Mouse (Mus musculus): ENCODE results near the gene Gm4792.

The Gm4792 gene

DNA sequence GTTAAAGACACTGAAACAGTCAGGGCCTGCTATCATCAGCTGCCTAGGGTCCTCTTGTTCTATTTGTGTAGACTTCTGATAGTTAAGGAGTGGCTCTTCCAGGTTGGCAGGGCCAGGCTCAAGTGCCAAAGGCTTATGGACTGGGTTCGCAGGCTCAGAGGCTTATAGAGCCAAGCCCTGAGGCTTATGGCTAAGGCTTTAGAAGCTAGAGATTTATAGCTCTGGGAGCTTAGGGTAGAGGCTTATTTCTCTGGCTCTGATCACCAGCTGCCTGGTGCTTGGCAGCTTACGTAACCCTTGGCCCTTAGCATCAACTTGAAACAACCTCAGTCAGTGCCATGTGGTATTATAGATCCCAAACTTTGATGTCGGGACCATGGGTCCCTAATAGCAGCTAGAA lies at the start of gene Gm4792:
Gene Gm4792 (minus strand): TSS at position 233 of the 400 bp plus-strand sequence.
- DNase-seq (ENCODE audit: low read depth, low spot score): no peak

DNA sequence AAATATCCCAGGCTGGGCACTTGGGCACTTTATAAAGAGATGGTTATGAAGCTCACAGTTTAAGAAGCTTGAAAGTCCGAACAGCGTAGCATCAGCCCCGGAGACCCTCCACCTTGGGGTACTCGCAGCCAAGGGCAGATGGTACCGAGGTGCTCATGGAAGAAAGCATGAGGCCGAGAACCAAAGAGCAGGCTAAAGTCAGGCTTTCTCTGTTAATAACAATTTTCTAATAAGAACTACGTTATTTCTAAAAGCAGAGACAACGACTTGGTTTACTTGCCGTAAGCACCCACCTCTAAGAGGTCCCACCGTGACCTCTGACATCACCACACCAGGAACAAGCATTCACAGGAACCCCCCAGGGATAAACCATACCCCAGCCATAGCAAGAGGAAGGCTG lies 49.5 kb upstream of the Gm4792 start:
- DNase-seq (ENCODE audit: low read depth, low spot score): no peak

DNA sequence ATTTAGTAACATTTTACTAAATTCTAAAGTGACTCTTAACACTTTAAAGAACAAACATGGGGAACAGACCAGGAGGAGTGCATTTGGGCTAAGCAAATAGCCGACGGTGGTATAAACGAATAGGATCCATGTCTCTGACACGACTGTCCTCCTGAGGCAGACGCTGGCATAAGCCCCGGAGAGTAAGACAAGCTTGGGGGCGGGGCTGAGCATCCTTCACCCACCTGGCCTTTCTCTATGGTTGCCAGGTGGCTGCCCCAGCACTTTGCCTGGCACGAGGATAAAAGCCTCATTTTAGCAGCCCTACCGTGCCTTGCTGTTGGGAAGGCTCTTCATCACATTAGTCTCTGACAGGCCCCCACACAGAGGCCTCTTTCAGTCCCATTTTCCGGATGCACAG lies 48.8 kb upstream of the Gm4792 start:
- DNase-seq (ENCODE audit: low read depth, low spot score): no peak

DNA sequence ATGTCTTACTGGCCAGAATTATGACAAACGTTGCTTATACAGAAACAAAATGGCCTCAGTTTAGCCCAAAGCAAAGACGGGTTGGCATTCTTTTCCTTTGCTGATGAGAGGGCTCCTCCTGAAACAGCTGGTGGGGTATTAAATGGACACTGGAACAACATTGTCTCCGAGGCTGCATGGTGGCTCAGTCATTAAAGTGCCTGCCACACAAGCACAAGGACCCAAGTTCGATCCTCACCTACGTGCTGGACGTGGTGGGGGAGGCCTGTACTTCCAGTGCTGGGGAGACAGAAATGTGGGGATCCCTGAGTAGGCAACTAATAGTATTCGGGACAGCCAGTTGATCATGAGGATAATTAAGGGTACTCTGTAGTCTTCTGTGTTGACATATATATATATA lies 48.1 kb upstream of the Gm4792 start:
- no peak for DNase-seq (ENCODE audit: low read depth, low spot score)

DNA sequence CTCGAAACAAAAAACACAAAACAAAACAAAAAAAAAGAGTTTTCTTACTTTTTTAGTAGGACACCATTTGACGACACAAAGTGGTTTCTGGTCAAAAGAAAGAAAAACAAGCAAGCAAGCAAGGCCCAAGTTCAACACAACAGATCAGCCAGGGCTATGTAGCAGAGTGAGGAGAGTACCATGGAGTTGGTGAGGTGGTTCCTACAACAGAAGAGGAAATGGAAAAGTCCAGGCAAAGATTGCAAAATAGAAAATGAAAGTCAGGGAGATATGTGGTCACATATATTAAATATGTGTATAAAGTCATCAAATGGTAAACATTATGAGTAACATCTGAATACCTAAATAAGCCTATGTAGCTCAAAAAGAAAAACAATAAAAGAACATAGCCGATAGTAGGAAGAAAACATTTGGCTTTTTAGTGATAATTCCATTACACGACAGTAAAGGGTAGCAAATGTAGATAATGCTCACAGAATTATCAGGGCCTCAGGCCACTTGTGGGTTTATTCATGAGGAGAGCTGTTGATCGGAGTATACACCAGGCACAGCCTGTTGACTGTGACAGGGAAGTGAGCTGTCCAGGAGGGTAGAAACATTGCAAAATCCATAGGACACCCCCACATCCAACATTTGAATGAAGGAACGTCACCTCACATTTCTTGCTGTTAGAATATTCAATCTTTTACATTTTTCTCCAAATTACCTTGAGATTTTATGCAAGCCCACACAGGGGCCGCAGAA lies 47.2 kb upstream of the Gm4792 start:
- no peak for DNase-seq (ENCODE audit: low read depth, low spot score)

DNA sequence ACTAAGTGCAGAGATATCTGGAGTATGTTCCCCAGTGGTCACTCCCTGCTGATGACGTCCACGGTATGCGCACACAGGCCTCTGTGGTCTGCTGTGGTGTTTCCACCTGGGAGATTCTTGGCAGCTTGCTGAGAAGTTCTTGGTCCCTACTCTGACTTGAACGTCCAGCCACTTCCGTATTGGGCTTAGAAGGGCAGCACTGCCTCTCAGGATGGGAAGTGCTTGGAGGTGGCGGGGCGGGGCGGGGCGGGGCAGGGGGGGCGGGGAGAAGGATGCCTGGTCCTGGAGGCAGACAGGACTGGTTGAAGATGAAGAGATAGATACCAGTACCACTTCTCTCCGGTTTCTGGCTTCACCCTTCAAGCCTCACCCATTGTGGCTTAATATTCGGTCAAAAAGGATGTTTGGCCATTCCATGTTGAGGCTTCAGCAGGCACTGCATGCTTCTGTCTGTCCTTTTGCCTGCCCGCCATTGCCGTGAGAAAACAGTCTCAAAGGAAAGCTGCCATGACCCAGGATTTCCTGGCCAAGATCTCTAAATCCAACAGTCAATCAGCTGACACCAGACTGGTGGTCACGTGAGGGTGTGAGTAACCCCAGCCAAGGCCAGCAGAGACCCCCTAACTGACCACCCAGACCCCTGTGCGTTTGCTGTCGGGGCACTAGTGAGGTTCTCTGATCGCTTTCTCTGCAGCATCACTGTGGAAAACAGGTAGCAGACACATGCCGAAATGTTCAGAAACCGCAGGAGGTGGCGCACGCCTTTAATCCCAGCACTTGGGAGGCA lies 46.3 kb upstream of the Gm4792 start:
- no peak for DNase-seq (ENCODE audit: low read depth, low spot score)

DNA sequence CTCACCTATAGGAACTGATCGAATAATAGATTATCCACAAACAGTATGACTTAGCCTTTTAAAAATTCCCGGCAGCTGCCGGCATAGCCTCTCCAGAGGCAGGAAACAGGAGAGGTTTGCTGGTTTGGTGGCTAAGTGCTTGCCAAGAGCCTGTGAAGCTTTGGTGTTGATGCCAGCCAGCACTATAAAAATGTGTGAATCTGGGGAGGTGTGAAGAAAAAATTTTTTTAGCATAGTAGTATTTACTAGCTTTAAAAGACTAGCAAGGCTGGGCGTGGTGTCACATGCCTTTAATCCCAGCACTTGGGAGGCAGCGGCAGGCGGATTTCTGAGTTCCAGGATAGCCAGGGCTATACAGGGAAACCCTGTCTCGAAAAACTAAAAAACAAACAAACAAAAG lies 45.1 kb upstream of the Gm4792 start:
- no peak for DNase-seq (ENCODE audit: low read depth, low spot score)

DNA sequence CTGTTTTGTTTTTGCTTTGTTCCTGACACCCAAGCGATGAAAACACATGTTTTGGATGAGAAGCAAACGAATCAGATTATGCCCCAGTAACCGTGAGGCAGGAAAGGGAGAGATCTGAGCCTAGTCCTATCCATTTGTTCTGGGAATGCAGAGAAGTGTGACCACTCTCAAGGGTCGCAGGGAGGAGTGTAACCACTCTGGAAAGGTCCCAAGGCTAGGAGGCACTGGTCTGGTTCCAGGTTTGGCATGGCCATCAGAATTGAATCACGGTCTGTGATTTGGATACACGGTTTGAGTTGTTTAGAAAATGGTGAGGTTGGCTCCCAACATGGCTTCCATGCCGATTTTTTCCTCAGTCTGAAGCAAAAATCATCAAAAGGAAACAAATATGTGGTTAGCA lies 43.8 kb upstream of the Gm4792 start:
- no peak for DNase-seq (ENCODE audit: low read depth, low spot score)

DNA sequence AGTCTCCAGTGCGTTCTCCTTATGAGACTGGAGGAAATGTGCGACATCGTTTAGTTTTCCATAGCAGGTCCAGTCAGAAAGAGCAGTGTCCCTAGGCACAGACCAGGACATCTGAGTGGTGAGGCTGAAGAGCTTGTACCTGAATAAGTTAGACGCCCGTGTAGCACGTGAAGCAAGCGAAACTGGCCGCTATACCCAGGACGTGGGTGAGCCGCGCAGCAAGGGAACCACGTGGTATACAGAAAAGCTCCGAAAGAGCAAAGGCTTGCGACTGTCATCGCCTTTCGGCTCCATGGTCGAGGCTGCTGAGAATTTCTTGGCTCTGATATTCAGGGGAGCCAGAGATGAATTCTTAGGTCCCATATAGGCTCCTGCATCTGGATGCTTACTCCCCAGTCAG lies 43.0 kb upstream of the Gm4792 start:
- DNase-seq (ENCODE audit: low read depth, low spot score): no peak

DNA sequence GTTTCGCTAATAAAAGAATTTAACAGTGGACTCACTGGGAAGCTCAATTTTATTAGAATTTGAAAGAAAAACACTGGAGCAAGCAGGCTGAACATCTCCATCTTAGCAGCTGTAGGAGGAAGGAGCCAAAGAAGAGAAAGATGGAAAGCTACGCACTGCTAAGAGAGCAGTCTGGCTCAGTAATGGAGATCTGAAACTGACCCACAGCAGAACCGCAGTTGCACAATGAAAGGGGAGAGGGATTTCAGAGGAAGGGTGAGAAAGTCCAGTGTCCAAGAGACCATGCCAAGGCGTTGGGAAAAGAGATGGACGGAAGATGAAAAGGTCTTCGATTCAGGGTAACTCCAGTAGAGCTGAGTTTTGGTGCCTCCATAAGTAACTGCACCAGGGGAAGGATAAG lies 37.6 kb upstream of the Gm4792 start:
- no peak for DNase-seq (ENCODE audit: low read depth, low spot score)

DNA sequence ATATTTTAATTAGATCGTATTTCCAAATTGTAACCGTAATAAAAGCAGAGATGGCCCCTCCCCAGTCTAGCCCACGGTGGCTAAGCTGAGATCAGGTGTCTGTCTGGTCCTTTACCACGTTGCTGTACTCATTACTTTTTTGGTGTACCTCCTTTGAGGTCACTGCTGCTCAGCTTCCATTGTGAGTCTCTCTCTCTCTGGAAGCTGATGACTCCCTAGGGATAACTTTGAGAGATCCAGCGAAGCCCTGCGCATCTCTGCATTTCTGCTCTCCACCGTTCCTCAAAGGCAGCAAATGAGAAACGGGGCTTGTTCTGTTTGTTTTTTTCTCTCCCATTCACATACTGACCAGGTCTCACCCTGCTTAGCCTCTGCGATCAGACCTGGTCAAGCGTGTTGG lies 36.5 kb upstream of the Gm4792 start:
- no peak for DNase-seq (ENCODE audit: low read depth, low spot score)

DNA sequence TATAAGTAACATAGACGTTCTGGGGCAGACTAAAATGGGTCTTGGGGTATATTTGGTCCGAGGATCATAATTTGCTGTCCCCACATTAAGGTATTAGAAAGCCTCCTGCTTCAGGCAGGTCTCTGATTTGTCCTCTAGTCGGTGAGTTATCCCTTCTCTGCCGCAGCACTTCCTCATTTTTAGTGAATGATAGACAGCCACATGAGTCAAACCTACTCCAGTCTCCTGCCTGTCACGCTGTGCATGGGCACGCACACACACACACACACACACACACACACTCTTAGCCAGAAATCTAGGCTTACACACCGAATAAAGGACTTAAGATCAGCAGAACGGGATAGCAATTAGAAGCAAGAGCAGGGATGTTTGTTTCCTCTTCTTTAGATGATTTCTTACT lies 34.8 kb upstream of the Gm4792 start:
- DNase-seq (ENCODE audit: low read depth, low spot score): no peak

DNA sequence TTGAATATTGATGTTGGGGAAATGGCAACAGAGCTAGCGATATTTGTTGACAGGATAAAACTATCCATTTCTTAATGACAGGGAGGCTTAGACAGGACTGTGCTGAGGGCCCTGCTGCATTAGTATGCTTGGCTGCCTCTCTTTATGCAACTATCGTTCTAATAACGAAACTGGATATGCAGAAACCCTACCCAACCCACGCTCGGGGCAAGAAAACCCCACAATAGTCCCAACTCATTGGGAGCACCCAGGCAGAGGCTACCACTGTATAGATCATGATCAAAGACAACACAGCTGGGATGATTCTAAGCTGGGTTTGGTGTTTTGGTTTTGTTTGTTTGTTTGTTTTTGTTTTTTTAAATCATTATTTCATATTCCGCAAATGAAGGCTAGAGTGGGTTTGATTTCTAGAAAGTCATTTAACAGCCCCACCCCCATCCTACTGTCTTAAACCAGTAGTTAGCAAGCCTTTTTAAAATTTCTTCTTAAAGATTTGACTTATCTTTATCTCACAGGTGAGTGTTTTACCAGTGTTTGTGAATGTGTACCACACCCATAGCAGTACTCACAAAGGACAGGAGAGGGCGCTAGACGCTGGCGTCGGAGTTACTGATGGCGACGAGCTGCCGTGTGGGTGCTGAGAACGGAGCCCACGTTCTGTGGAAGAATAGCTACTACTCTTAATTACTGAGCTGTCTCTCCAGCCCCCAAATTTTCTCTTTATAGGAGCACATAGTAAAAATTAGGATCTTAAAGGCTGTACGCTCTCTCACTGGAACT lies 34.0 kb upstream of the Gm4792 start:
- no peak for DNase-seq (ENCODE audit: low read depth, low spot score)

DNA sequence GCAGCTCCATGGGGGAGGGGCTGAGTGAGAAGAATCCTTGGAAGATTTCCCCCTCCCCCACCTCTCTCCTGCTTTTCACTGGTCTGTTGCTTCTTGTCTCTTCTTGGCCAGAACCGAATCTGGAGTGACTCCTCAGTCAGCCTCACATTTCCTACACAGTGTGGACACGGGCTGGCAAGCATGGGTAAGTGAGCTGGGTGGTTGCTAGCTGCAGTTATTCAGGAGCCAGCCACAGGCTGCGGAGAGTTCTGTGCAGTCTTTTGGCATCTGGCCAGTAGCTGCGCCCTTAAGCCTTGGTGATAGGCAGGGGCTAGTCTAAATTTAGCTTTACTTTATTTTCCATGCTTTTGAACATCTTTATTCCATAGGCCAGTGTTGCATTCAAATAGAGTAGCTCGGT lies 31.5 kb upstream of the Gm4792 start:
- DNase-seq (ENCODE audit: low read depth, low spot score): no peak

DNA sequence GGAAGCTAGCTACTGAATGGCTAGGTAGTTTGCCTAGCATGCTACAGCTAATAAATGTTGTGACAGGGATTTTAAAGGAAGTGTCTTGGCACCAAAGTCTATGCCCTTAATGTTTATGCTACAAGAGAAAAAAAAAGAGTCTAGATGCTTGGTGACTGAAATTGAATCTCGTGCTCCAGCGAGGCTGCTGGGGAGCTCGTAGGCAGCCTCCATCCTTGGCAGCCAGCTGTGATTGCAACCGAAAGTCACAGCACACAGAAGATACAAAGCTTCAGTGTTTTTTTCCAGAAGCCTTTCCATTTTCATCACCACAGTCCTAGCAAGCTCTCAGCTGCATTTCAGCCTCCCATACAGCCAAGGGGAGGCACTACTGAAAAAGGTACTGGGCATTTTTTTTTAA lies 20.1 kb upstream of the Gm4792 start:
- DNase-seq (ENCODE audit: low read depth, low spot score): no peak

DNA sequence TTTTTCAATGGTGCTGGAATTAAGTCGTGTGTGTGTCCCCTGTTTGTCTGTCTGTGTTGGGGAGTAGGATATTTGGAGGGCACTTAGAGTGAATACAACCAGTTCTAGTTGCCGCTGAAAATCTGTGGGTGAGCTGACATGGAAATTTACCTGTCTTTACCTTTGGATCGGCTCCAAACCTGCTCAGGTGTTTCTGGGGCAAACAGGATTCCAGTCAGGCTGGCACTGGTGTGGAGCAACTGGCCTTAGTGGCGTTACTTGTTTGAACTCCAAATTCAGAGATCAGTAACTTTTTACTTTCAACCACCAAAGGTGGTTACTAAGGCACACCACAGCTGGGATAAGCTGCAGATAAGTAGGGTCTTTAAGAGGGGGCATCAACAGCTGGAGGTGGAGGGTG lies 14.6 kb upstream of the Gm4792 start:
- no peak for DNase-seq (ENCODE audit: low read depth, low spot score)

DNA sequence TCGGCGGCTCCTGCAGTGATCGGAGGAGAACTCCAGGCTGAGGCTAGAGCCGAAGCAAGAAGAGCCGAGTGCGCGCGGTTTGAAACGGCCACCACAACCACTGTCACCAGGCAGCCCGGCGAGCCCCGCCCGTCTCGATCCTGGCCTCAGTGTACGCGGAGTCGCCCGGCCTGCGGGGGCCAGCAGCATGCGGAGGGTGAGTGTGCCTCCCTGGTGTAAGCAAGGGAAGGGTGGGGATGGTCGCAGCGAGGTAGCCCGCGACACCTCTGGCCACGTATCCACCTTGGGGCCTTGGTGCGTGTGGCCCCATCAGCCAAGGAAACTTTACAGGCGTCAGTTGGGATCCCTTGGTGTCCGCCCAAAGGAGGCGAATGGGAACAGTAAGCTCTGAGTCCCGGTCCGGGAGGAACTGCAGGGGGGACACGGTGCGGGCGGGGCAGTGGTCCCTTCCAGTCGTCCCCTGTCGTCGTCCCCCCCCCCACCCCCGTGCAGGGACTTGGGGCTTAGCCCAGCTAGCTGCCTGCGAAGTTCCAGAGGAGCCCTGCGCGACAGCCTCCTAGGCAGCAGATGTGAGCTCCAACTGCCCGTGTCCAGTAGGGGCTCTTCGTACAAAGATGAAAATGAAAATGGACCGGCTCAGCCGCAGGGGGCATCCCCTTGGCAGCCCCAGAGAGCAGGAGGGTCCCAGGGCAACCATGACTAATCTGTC lies 13.7 kb upstream of the Gm4792 start:
- DNase-seq (ENCODE audit: low read depth, low spot score): no peak

DNA sequence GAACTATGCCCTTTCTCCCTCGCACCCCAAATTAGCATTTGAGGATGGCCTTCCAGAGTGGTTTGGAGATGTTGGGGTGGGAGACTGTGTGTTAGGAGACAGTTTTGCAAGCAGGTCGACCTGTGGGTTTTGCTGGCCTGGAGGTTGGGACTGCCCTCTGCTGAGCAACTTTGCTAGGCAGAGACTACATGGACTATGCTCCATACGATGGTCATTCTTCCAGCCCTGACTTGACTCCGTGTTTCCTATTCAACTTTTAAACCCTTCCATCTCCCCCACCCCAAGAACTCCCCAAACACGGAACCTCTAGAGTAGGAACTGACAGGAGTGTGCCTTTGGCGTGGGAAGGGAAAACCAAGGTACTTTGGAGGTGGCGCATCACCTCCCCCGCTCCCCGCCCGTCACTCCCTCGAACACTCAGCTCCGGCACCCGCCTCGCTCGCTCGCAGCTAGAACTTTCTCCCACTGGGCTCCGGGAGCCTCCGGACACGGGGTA lies 13.1 kb upstream of the Gm4792 start, which contains the start of gene Tmcc3:
Gene Tmcc3 (plus strand): TSS at position 439 of the 496 bp plus-strand sequence.
- DNase-seq (ENCODE audit: low read depth, low spot score): no peak

DNA sequence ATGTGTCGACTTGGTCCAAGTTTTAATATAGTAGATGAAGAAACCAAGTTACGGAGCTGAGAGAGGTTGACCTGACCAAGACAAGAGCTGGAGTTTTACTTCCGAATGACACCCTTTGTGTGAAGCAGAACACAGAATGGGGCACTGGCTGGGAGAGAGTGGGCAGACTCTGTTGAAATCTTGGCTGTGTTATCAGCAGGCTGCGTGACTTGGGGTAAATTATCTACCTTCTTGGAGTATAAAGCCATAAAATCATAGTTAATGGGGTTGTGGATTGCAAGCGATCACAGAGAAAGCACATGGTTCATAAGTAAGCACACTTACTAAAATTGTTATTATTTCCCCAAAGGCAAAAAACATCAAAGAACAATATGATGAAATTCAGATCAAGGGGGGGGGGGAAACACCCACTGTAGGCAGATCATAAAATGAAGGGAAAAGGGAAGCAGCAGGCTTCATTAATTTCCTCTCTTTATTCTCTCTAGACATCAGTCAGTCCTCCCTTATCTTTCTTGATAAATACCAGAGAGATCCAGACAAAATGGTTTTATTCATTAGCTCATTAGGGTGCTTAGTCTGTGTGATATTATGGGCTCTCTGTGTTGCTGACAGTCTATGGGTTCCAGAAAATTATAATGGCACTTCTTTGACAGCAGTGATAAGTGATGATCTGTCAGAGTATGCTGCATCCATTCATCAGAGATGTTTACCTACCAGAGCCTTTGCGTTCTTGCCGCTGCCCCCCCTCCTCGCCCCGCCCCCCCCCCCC lies 12.2 kb upstream of the Gm4792 start:
- no peak for DNase-seq (ENCODE audit: low read depth, low spot score)

DNA sequence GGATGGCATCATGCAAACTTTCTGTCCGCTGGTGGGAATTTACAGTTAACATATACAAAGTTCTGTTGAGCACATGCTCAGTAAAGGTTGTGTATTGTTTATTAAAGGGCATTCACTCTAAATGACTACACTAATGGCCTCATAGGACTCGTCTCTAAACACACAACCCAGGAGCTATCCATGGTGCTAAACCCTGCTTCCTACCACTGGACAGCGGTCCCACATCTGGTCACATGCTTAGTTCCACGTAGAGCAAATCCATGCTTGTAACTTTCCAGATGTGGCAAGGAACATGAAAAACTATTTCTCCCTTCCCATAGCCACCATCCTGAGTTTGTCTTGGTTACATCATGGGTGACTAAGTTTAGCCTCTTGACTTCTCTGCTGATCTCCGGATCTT lies 7.0 kb upstream of the Gm4792 start:
- DNase-seq (ENCODE audit: low read depth, low spot score): no peak

Data from brain, embryonic 18.5 days (tissue).